Mouse (Mus musculus): ENCODE measurements around the gene Hist2h2ac.
"Not testable (repeated sequence)": the region's sequence is repeated elsewhere in the genome, so short reads cannot be mapped to it uniquely, and the experiment has no call there.

Gene Hist2h2ac

DNA sequence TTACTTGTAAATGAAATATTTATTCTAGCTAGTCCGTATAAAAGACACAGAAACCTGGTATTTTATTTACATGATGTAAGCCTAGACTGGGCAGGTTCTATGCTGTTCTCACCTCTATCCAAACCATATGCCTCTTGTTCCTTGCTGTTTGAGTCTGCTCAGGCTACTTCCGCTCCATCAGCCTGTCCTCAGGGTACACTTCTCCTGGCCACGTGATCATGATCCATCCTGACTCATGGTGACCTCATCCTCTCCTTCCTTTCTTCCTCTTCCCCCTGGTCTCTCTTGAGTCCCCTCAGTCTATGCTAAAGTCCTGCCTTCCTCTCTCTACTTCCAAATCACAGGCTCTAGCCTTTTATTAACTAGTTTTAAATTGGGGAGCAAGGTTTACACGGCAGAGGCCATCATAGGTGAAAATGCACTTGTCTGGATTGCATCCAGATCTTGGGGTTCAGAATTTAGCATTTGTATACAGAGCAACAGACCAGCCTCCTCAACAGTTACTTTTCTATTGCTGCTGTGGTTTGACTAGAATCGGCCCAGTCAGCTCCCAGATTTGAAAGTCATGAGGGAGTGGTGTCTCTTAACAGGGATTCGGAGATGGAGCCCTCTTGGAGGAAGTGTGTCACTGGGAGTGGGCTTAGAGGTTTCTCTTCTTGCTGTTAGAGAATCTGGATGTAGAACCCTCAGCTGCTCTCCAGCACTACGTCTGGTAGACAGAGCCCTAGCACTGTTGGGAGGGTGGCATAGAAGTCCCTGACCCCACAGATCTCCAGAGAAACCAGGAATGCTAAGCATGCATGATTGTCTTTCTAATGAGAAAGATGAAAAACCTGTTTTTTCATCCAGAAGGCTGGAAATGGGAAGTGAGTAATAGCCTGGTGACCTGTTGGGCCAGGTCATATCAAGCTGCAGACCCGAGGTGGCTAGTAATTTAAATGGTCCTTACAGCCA is 6.3 kb upstream of the Hist2h2ac start:
- no peak for DNase-seq

DNA sequence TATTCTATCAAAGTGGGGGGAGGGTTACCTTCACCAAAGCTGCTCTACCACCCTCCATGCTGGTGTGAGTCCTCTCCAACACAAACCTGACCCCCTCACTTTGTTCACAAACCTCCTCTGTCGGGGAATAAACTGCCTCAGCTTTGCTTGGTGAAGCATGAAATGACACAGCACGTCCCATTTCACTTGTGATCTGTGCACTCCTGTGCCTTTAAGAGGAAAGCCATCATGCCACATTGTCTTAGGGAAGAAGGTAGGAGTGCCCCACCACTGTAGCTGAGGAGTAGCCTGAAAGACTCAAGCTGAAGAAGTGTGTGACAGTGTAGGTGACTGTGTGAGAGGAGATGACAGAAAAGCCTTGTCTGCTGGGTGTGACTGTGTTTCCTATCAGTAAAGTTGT is 4.7 kb upstream of the Hist2h2ac start:
- DNase-seq = no peak

DNA sequence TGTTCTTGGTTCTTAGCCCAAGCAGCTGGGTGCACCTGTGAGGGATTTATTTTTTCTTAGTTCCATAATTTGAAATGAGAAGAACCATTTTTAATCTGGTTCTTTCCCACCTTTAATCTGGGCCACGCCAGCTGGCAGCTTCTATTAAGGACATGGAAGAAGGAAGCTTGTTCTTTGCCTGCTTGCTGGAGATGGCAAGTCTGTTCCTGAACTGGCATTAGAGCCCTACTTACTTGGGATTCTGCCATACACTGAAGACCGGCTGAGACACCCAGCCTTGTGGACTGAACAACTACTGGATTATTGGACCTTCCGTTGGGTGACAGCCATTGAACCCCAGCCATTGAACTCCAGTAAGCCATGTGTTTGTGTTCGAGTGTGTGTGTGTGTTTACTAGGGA is 2.1 kb upstream of the Hist2h2ac start:
- DNase-seq = no peak

DNA sequence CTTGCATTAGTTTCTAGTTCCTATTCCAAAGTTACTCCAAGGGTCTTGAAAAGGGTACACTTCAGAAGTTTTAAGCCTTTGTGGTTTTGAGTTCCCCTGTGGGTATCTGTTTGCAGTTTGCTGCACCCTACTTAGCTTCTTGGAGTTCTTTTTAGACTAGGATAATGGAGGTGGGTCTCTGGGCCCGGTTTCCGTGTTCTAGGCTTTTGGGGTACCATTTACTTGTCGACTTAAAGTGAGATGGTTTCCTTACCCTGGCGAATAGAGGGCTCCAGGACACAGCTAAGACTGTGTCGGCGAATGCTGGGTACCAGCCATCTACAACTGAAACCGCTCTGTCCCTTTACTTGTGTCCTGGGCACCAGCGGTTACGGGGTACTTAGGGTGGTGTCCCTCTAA is 959 bp upstream of the Hist2h2ac start:
- no peak for DNase-seq

DNA sequence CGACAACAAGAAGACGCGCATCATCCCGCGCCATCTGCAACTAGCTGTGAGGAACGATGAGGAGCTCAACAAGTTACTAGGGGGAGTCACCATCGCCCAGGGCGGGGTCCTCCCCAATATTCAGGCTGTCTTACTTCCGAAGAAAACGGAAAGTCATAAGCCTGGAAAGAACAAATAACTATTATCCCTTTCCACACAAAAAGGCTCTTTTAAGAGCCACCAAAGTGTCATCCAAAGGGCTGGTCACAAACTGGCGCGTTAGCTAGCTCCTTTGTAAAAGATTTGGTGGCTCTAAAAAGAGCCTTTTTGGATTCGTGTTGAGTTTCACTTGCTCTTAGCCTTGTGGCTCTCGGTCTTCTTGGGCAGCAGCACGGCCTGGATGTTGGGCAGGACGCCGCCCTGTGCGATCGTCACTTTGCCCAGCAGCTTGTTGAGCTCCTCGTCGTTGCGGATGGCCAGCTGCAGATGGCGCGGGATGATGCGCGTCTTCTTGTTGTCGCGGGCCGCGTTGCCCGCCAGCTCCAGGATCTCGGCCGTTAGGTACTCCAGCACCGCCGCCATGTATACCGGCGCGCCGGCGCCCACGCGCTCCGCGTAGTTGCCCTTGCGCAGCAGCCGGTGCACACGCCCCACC is 432 bp downstream of the Hist2h2ac start:
- DNase-seq = peak in 1 of 2 experiments; percentile 82

DNA sequence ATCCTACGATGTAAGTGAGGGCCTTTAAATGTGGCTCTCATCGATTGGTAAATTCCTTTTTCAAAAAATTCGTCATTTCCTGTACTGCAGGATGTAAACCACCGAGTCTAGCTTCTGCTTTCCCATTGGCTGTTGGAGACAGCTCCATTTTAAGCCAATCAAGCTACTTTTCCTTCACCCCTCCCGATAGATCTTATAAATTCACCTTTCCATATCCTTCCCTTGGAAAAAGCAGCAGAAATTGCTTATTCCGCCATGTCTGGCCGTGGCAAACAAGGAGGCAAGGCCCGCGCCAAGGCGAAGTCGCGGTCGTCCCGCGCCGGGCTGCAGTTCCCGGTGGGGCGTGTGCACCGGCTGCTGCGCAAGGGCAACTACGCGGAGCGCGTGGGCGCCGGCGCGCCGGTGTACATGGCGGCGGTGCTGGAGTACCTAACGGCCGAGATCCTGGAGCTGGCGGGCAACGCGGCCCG is 984 bp downstream of the Hist2h2ac start, which contains the start of the genes Bola1 and Hist2h2ab:
Bola1 (minus strand) TSS at position 49 of the 470 bp plus-strand sequence.
Hist2h2ab (plus strand) TSS at position 205 of the 470 bp plus-strand sequence.
- DNase-seq = peak; percentile 78 to 81

DNA sequence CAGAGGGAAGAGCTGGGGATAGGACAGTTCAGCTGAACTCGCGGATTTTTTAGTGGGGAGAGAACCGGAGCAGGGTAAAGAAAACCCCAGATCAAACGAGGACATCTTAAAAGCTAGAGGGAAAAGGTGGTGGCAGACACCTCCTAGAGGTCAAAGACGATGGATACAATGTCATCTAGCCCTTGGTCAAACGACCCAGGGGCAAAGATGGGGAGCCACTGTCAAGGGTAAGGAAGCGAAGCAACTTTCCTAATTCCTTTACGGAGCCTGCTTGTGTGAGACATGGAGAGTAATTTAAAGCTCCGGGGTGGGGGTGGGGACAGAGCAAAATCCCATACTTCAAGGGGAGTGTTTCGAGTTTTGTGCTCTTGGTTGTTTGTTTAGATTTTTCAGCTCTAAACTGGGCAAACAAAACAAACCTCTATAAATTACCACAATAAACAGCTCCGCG is 1.5 kb downstream of the Hist2h2ac start:
- peak in 1 of 2 experiments; percentile 42 for DNase-seq

DNA sequence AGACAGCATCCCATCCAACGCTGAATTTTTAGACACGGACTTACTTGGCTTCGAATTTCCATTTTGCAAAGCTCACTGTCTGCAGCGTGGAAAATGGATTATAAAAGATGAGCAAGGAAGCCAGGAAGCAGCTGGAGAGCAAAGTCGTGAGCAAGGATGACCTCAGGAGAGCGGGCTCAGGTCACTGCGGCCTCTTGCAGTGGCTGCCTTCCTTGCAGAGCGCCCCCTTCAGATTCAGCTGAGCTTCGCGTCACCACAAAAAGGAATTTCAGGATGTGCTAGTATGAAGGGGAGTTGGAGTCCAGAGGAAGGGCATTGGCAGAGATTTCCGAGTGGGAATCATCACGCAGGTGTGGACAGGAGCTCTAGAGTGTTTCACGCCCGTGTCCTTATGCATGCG is 11.4 kb downstream of the Hist2h2ac start:
- no peak for DNase-seq

DNA sequence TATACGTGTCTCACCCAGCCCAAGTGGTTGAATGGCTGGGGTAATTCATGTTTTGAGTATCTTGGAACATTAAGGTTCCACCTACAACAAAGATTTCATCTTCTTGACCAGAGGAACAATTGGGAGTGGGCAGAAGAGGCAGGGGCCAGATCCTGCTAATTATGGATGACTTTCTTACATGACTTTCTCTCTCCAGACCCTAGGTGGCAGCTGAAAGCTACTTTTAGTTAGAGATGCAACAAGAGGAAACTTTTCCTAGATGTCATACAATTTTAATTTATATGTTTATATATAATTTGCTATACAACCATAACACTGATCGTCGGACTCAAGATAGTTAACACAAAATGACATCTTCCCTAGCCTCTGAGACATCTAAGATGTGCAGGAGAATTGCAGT is 12.9 kb downstream of the Hist2h2ac start:
- DNase-seq = no peak

DNA sequence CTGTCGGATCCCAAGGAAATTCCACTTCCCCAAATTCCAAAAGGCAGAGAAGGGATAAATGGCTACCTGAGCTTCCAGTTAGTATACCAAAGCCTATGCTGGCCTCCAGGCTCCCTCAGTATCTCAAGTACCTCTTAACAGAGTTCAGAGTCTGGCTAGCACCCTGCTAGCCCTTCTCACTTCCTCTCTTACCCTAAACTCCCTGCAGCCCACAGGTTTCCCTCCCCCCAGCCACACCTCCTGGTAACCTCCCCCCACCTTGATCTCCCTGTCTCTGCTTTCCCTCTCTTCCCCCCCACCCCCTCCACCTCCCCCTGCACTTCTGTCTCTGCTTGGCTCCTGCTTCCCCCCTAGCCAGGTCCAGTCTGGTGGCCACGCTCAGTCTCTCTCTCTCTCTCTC is 20.9 kb downstream of the Hist2h2ac start:
- no peak for DNase-seq

DNA sequence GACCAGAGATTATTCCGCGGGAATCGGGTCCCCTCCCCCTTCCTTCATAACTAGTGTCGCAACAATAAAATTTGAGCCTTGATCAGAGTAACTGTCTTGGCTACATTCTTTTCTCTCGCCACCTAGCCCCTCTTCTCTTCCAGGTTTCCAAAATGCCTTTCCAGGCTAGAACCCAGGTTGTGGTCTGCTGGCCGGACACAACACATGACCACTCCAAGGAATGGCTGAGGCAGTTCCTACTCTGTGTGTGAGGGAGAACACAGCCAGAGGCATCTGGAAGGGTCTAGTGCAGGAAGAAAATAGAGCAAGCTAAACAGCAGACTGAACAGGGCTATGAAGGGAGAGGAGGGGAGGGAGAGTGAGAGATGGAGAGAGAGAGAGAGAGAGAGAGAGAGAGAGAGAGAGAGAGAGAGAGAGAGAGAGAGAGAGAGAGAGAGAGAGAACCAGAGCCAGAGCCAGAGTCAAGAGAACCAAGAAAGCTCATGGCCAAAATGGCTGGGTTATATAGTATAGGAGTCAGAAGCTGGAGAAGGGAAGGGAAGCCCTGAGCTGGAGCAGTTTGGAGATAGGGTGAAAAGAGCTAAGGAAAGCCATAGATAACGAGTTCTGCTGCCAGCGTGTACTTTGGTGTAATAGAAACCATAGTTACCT is 22.0 kb downstream of the Hist2h2ac start:
- not testable (repeated sequence) for DNase-seq

DNA sequence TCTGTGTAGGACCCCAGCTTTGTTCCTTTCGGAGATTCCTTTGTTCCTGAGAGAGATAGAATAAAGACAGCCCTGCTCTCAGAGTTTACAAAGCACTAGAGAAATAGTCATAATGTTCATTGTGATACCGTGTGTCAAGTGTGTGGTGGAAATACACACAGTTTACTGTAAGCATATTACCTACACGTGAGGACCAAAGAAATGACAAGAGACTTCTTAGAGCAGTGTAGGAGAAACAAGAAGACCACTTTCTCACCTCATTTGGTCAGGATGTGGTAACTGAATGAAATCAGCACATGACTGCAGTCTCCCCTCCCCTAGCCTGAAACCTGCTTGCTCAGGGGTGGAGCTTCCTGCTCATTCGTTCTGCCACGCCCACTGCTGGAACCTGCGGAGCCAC is 22.5 kb downstream of the Hist2h2ac start:
- DNase-seq = no peak

DNA sequence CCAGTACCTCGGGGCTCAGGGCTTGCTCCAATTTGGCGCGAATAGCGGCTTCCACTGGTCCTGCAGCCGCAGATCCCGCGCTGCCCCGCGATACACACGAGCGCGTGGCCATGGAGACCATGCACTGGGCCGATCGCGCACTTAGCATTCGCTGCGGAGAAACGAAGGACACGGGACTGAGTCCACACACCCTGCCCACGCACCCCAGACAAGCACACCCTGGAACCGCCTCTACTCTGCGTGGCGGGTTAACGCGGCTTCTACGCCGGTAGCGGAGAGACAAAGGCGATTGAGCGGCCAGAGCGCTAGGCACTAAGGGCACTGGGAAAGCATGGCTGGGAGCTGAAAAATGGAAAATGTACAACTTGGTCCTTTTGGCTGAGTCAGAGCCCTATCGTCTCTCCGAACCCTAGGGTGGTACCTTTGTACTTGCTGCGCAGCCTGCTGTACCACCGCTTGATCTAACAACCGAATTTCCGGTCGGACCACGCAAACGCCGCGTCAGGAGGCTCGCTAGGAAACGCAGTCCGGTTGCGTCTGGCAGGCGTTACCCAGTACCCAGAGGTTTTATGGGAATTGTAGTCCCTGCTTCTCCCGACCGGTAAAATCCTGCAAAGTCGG is 23.4 kb downstream of the Hist2h2ac start:
- DNase-seq = peak; percentile 87 to 91

DNA sequence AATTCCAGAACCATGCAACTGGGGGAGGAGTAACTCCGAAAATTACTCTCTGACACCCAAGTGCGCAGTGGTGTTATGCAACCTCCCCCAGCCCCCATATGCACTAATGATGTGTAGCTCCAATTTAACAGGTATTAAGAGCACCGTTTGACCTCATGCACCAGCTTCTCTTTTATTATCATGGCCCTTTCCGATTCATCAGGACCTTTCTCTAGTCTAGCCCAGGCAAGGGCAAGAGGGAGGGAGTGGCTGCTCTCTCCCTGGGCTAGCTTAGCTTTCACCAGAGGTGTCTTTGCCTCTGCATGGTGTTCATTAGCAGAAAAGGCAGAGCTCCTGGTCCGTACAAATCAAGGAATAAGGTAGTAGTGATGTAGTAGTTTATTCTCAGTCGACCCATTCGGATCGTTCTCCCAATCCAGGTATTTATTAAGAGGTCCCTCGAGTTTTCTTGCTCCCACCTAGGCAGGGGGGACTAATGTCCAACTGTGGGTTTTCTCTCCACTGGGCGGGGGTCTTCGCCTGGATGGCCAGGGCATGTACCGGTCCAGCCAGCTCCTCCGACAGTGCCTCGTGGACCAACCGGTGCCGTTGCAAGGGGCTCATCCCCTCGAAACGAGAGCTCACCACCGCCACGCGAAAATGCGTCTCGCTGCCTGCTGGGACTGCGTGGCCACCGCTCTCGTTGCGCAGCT is 24.1 kb downstream of the Hist2h2ac start:
- no peak for DNase-seq

DNA sequence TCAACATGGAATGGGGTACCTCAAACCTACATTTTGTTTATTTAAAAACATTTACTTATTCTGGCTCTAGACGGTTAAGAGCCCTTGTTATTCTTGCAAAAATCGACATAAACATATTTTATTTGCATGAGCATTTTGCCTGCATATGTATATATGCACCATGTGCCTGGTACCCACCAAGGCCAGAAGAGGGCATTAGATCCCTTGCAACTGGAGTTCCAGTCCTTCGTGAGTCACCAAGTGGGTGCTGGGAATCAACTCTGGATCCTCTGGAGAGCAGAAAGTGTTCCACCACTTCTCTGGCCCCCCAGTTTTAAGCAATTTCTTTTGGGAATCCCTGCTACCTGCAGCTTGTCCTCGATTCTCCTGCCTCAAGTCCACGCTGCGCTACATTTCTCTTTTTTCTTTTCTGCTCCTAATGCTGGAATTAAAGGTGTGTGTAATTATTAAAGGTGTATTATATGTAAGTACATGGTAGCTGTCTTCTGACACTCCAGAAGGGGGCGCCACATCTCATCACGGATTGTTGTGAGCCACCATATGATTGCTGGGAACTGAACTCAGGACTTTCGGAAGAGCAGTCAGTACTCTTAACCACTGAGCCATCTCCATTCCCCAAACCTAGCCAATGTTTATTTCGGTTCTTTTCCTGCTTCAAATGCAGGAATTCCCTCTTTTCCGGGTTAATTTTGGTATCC is 24.9 kb downstream of the Hist2h2ac start:
- DNase-seq = no peak

DNA sequence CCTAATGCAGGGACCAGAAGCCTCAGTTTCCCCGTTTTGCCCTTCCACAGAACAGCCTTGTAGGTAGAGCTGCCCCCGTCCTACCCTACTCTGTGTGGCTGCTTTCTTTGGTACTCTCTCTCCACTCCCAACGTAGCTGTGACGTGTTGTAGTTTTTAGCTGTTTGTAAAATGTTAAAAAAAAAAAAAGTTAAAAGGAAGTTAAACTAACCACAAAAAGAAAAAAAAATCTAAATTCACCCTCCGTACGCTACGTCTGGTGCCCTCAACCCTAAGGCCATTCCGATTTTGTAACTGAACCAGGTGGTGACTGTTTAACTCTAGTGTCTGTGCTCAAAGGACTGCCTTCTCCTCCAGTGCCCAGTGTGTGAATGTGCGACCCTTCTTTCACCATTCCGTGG is 25.7 kb downstream of the Hist2h2ac start:
- no peak for DNase-seq

DNA sequence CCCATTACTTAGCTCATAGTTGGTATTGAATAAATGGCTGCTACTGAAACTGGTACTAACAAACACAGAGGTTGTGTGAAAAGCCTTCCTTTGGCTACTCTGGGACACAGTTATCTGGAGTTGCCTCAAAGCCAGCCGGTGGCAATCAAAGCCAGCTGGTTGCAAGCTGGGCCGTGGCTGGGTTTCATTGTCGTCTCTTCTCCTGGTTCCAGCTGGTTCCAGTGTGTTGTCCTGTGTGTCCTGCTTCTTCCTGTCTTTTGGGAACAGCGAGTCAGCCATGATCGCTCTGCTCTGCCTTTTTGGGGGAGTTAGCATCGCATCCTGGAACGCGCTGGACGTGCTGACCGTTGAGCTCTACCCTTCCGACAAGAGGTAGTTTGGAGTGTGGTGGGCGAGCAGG is 27.7 kb downstream of the Hist2h2ac start:
- peak in 1 of 2 experiments; percentile 64 for DNase-seq

DNA sequence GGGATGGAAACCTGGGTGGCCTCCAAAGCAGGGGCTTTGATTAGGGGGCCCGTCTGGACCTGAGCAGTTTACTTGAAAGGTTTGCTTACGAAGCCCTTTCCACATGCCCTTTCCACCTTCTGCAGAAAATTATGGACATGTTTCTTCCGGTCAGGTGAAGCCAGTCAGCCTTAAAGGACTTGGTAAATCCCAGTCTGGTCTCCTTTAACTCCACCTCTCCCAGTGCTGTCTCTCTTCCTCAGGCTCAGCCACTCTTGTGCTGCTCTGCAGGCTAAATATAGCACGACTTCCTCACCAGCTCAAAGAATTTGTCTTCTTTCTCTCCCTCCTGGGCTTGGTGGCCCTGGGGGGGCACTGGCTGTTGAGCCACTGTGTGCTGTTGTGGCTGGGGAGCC is 38.3 kb downstream of the Hist2h2ac start:
- no peak for DNase-seq

DNA sequence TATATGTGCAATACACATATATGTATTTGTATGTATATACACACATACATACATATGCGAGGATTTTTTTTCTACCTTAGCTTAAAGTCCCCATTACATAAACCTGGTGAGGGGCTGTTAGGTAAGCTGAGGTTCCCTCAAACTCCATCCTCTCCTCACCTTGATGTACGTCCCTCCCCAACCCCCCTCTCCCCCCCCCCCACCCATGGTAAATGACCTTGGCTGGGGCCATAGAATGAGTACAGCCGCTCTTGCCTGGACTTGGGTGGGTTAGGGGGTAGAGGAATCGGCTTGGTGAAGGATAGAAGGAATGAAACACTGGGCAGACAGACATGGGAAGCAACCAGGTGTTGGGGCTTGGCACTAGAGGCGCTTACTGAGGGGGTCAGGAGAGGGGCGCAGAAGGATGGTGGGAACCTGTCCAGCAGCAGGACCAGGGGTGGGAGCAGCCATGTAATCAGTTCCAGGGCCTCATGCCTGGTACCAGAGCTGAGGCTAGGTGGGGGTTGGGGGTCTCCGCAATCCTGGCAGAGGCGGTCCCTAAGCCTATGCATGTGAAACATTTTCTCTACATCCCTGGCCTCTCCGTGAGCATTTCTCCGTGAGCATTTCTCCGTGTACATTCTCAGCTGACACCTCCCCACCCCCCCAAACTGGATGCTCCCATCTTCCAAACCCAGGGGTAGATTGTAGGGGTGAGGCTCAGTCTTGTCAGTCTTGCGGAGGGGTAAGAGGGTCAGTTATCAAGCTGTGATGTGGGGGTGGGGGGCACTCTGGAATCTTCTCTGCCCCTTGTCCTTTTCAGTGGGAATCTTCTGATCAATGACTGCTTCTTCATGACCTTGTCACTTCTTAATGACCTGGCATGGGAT is 38.9 kb downstream of the Hist2h2ac start:
- no peak for DNase-seq

DNA sequence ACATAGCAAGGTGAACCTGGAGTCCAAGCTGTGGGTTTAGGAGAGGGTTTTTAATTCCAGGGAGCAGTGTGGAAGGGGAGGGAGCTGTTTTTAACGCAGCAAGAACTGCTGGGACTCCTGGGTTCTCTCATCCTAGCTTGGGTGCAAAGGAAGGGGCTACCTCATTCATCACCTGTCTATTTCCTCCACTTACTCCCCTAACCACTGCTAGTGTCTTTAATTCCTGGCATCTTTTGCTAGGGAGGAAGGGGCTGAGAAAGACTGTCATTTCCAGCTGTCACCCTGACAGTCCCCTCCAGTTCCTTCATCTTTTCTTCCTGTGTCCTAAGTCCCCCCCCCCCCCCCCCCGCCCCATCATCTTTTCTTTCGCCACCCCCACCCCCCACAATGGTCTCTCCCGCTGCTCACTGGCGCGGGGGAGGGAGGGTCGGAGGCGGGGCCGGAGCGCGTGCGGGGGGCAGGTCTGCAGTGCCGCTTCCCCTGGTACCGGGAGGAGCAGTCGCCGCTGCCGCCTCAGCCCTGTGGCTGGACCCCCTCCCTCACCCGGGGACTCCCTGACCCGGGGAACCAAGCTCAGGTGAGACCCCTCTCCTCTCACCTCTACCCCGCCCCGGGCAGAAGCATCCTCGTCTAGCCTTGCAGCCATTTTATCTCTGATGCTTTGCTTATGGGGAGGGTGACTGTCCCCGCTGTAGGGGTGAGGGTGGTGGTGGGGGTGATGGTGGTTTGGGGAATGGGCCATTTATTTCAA is 39.8 kb downstream of the Hist2h2ac start, which contains the start of gene Sv2a:
Sv2a (plus strand) TSS at position 425 of the 751 bp plus-strand sequence.
- peak; percentile 58 to 66 for DNase-seq

Data from lung, postnatal 4 days (tissue).